ENCODE assay signal across 8 mouse cellular contexts in the genomic region with DNA sequence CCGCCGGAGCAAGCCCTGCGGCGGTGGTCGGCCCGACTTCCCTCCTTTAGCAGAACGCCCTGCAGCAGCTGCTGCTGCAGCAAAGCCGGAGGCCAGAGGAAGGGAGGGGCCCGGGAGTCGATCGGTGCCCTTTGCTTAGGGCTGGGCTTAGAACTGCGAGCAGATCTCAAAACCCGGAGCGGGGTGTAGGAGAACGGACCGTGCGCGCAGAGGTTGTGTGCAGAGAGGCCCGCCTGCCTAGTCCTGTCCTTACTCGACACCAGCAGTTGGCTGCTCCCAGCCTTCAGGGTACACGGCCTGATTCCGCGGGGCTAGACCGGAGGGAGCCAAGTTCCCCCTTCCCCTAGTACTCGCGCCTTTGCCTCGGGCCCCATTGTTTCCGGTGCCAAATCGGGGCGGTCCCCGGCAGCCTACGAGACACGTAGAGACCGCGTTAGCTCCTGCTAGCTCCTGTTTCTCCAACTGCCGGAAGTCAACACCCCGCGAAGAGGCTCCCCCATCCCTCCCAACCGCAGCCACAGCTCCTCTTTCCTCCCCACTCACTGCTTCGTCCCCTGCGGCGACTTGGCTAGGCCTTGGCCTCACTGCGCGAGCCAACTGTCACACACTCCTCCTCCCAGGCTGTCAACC. TPM values are rescaled to one million over a fixed set of nuclear protein-coding genes. Genes with fewer than 3 reads are reported as not detected.
A peak's percentile ranks its signal among the peaks of the same experiment; 100 is the strongest.
DNase-seq lines count a peak whose midpoint lies in the region; ATAC-seq and TF ChIP-seq lines count a peak whose summit lies in the region.

A gene (minus strand): TSS at position 94 of the 630 bp plus-strand sequence.

- peak within 1 kb of the TSS; percentile 100 for H3K27ac ChIP-seq in heart, embryonic 14.5 days (replicated peaks in 1 of 2; ENCODE audit: control insufficient read depth in 1 of 2, insufficient read depth in 1 of 2, low read depth in 2 of 2, low read length in 2 of 2)
- H3K27ac ChIP-seq in liver, embryonic 13.5 days = peak within 1 kb of the TSS; percentile 99
- peak within 1 kb of the TSS; percentile 100 for H3K27ac ChIP-seq in stomach, postnatal 0 days (replicated peaks)

- peak within 1 kb of the TSS; percentile 94 to 100 for H3K4me3 ChIP-seq in heart, embryonic 14.5 days (ENCODE audit: control insufficient read depth in 1 of 2, insufficient read depth in 1 of 2, low read depth in 1 of 2, low read length in 2 of 2)
- H3K4me3 ChIP-seq in liver, embryonic 13.5 days (replicated peaks) = peak within 1 kb of the TSS; percentile 97
- peak within 1 kb of the TSS; percentile 98 for H3K4me3 ChIP-seq in stomach, postnatal 0 days (ENCODE audit: low read depth, low read length)

- peak; percentile 78 for DNase-seq in c-Kit-negative CD71-positive TER-119-positive erythroid progenitor cells, embryonic 14.5 days (ENCODE audit: low read depth, low spot score)
- peak; percentile 84 for DNase-seq in fibroblast of lung, adult 2 months (ENCODE audit: low read depth)
- peak; percentile 95 for DNase-seq in kidney, postnatal 14 days
- peak; percentile 83 for DNase-seq in liver, embryonic 13.5 days
- DNase-seq in neural tube, embryonic 10.5 days (ENCODE audit: extremely low spot score, low spot score) = peak; percentile 91
- DNase-seq in stomach, postnatal 0 days (ENCODE audit: low spot score) = peak; percentile 93

- H3K4me1 ChIP-seq in heart, embryonic 14.5 days (ENCODE audit: control insufficient read depth in 2 of 2, insufficient read depth in 2 of 2, low read length in 2 of 2) = peaks cover 2 to 17% of the 10 kb centered on the region in 2 experiments; a peak in 3 of 4 replicates
- peaks cover 33% of the 10 kb centered on the region for H3K4me1 ChIP-seq in liver, embryonic 13.5 days (replicated peaks)
- no peaks in the 10 kb centered on the region for H3K4me1 ChIP-seq in stomach, postnatal 0 days (replicated peaks; ENCODE audit: control insufficient read depth, insufficient read depth)

- H3K4me2 ChIP-seq in heart, embryonic 14.5 days (ENCODE audit: low read length) = peak within 1 kb of the TSS; percentile 81
- peak within 1 kb of the TSS; percentile 98 for H3K4me2 ChIP-seq in liver, embryonic 13.5 days
- peak within 1 kb of the TSS; percentile 77 for H3K4me2 ChIP-seq in stomach, postnatal 0 days (replicated peaks; ENCODE audit: low read depth)

- ATAC-seq in CD4-positive, CD25-positive, alpha-beta regulatory T cell, adult 4 months = peak; percentile 66
- ATAC-seq in heart, embryonic 14.5 days (ENCODE audit: insufficient number of reproducible peaks, insufficient read depth, low FRiP score, low read depth) = peak; percentile 89
- ATAC-seq in liver, embryonic 13.5 days (ENCODE audit: low read depth) = peak; percentile 87
- peak; percentile 93 for ATAC-seq in stomach, postnatal 0 days (ENCODE audit: low FRiP score, low TSS enrichment)

- peak within 1 kb of the TSS; percentile 96 for H3K9ac ChIP-seq in heart, embryonic 14.5 days (ENCODE audit: low read length)
- H3K9ac ChIP-seq in liver, embryonic 13.5 days = peak within 1 kb of the TSS; percentile 95
- peak within 1 kb of the TSS; percentile 97 for H3K9ac ChIP-seq in stomach, postnatal 0 days (ENCODE audit: low read length)

- under 1% methylated on average over 44 of the region's 44 CpGs for WGBS in heart, embryonic 14.5 days
- under 1% methylated on average over 44 of the region's 44 CpGs for WGBS in liver, embryonic 13.5 days (ENCODE audit: insufficient replicate concordance)
- WGBS in stomach, postnatal 0 days = under 1% methylated on average over 43 of the region's 44 CpGs

- H3K27me3 ChIP-seq in heart, embryonic 14.5 days (ENCODE audit: control insufficient read depth, insufficient read depth, low read length) = no peaks in the 10 kb centered on the region
- H3K27me3 ChIP-seq in liver, embryonic 13.5 days = no peaks in the 10 kb centered on the region
- no peaks in the 10 kb centered on the region for H3K27me3 ChIP-seq in stomach, postnatal 0 days (ENCODE audit: control insufficient read depth, insufficient read depth, low read length)

- no peaks in the 10 kb centered on the region for H3K36me3 ChIP-seq in heart, embryonic 14.5 days (ENCODE audit: control insufficient read depth, insufficient read depth, low read length)
- no peaks in the 10 kb centered on the region for H3K36me3 ChIP-seq in liver, embryonic 13.5 days
- no peaks in the 10 kb centered on the region for H3K36me3 ChIP-seq in stomach, postnatal 0 days (ENCODE audit: control insufficient read depth, insufficient read depth, low read length)

- H3K9me3 ChIP-seq in heart, embryonic 14.5 days (ENCODE audit: control insufficient read depth, low read length) = no peaks in the 10 kb centered on the region
- H3K9me3 ChIP-seq in liver, embryonic 13.5 days (replicated peaks) = no peaks in the 10 kb centered on the region
- no peaks in the 10 kb centered on the region for H3K9me3 ChIP-seq in stomach, postnatal 0 days (ENCODE audit: control insufficient read depth, low read length)

- TF ChIP-seq EP300 in stomach, postnatal 0 days (optimal IDR thresholded peaks at IDR 0.05) = peak; percentile 91

- TF ChIP-seq CTCF in stomach, postnatal 0 days (IDR thresholded peaks at IDR 0.05; ENCODE audit: low read depth) = 0 out of 2 replicates have a peak, but pooled peaks have one; percentile 9

RNA-seq across cellular contexts. Expression of the gene that starts here (rescaled TPM):
- polyA plus RNA-seq in CD4-positive, CD25-positive, alpha-beta regulatory T cell, adult 4 months (2017; shearing (Covaris generic)) = 10 to 100 TPM; 31.8 to 33.9 TPM
- 15.6 and 18.1 TPM in 2 replicates for polyA plus RNA-seq in heart, embryonic 14.5 days (2014; fragmentation: Nextera tagmentation; extraction: Ambion mirVana)
- 3.2 and 3.6 TPM in 2 replicates for polyA plus RNA-seq in liver, embryonic 13.5 days (2015; fragmentation: Nextera tagmentation; extraction: Ambion mirVana)
- polyA plus RNA-seq in stomach, postnatal 0 days (2015; fragmentation: Nextera tagmentation; extraction: Ambion mirVana) = 4.8 and 5.0 TPM in 2 replicates

Comparison
In these comparisons a context has a peak if more than half of its experiments do, and no peak if none do; other contexts are left out.
1. Peak in every context shown above with its lines: DNase-seq, ATAC-seq, H3K4me3 ChIP-seq and H3K27ac ChIP-seq.